ENCODE assay signal across 24 mouse cellular contexts in genomic region chr1:61172946-61173345, GRCm38 (mm10).
"Had no signal": no experiment of that assay in that cellular context is flagged by ENCODE, and none has a peak within 500 bp of the region (broad histone marks: within the 10 kb centered on the region; RNA-seq: fewer than 3 reads in every experiment).

No protein-coding gene starts in this region.

- ATAC-seq: hindbrain, postnatal 0 days; intestine, embryonic 16.5 days; liver, embryonic 12.5 days had no signal

- H3K36me3 ChIP-seq: heart, embryonic 10.5 days; heart, embryonic 12.5 days; hindbrain, embryonic 13.5 days; hindbrain, embryonic 15.5 days; kidney, embryonic 15.5 days; limb, embryonic 13.5 days; limb, embryonic 15.5 days; liver, embryonic 12.5 days had no signal

- H3K9me3 ChIP-seq: heart, embryonic 10.5 days; heart, embryonic 12.5 days; hindbrain, embryonic 13.5 days; hindbrain, embryonic 15.5 days; kidney, embryonic 15.5 days; limb, embryonic 13.5 days; limb, embryonic 15.5 days; liver, embryonic 12.5 days had no signal

- H3K27ac ChIP-seq: heart, embryonic 10.5 days; hindbrain, embryonic 13.5 days; hindbrain, embryonic 15.5 days; hindbrain, postnatal 0 days; kidney, embryonic 15.5 days; kidney, postnatal 0 days; limb, embryonic 13.5 days; limb, embryonic 15.5 days; liver, embryonic 12.5 days; liver, embryonic 14.5 days had no signal

- H3K4me3 ChIP-seq: gastrocnemius, adult 2 months; heart, embryonic 10.5 days; heart, embryonic 12.5 days; hindbrain, embryonic 13.5 days; hindbrain, embryonic 15.5 days; kidney, embryonic 15.5 days; limb, embryonic 13.5 days; limb, embryonic 15.5 days; liver, embryonic 12.5 days had no signal

- H3K9ac ChIP-seq: heart, embryonic 12.5 days; hindbrain, embryonic 13.5 days; hindbrain, embryonic 15.5 days; kidney, embryonic 15.5 days; limb, embryonic 13.5 days; limb, embryonic 15.5 days; liver, embryonic 12.5 days; liver, embryonic 14.5 days had no signal

- H3K4me1 ChIP-seq: heart, embryonic 10.5 days; heart, embryonic 12.5 days; hindbrain, embryonic 13.5 days; hindbrain, embryonic 15.5 days; kidney, embryonic 15.5 days; liver, embryonic 12.5 days had no signal

- DNase-seq: gastrocnemius, postnatal 14 days; heart, adult 18-20 months; heart, postnatal 10 days; kidney, adult 11 months; kidney, adult 2 months; kidney, adult 9 months; kidney, postnatal 14 days; kidney, postnatal 36 days; layer of hippocampus, adult 9-11 months; layer of hippocampus, postnatal 36 days; left cerebral cortex, postnatal 4 days had no signal

- H3K4me2 ChIP-seq: heart, embryonic 12.5 days; hindbrain, embryonic 13.5 days; hindbrain, embryonic 15.5 days; kidney, embryonic 15.5 days; limb, embryonic 13.5 days; limb, embryonic 15.5 days; liver, embryonic 12.5 days had no signal

- H3K27me3 ChIP-seq: heart, embryonic 12.5 days; hindbrain, embryonic 15.5 days; kidney, embryonic 15.5 days; limb, embryonic 13.5 days; limb, embryonic 15.5 days; liver, embryonic 12.5 days had no signal
